Mouse (Mus musculus): ENCODE results near the gene Polr3c. TPM values are rescaled to one million over a fixed set of nuclear protein-coding genes. Genes with fewer than 3 reads are reported as not detected.
"Not testable (repeated sequence)": the region's sequence is repeated elsewhere in the genome, so short reads cannot be mapped to it uniquely, and the experiment has no call there.

The Polr3c gene
- polyA plus RNA-seq, 1 experiment, result 42.9 TPM

- H3K27ac ChIP-seq (ENCODE audit: insufficient read depth, low read length), result no peak overlapping the region
- no peak for DNase-seq
- H3K4me3 ChIP-seq (replicated peaks; ENCODE audit: insufficient read depth, low read depth, low read length), result no peak overlapping the region
- H3K27me3 ChIP-seq (ENCODE audit: control insufficient read depth, insufficient read depth, low read length), result no peaks in the 10 kb centered on the region
- TF ChIP-seq CTCF (IDR thresholded peaks at IDR 0.05; ENCODE audit: borderline replicate concordance, insufficient read depth, low read depth, low read length) (no peak), POLR2A (IDR thresholded peaks at IDR 0.05; ENCODE audit: borderline replicate concordance, insufficient read depth, low read length) (no peak)
- no peaks in the 10 kb centered on the region for H3K4me1 ChIP-seq (ENCODE audit: control insufficient read depth, insufficient read depth, low read length)
- WGBS, result 77% methylated on average over 1 of the region's 1 CpGs
Observed at GRCm38 (mm10) chr3:96746829-96747228, 19.4 kb upstream of the Polr3c start.

GRCm38 (mm10) chr3:96744348-96744747 is 16.9 kb upstream of the Polr3c start:
- H3K4me3 ChIP-seq (replicated peaks; ENCODE audit: insufficient read depth, low read depth, low read length), result no peak overlapping the region
- no peaks in the 10 kb centered on the region for H3K27me3 ChIP-seq (ENCODE audit: control insufficient read depth, insufficient read depth, low read length)
- no peak overlapping the region for H3K27ac ChIP-seq (ENCODE audit: insufficient read depth, low read length)
- TF ChIP-seq CTCF (IDR thresholded peaks at IDR 0.05; ENCODE audit: borderline replicate concordance, insufficient read depth, low read depth, low read length) (no peak), POLR2A (IDR thresholded peaks at IDR 0.05; ENCODE audit: borderline replicate concordance, insufficient read depth, low read length) (no peak)
- peaks cover 4% of the 10 kb centered on the region; the same call in 1 of the 2 replicates for H3K4me1 ChIP-seq (ENCODE audit: control insufficient read depth, insufficient read depth, low read length)
- 96% methylated on average over 3 of the region's 3 CpGs for WGBS
- no peak for DNase-seq

GRCm38 (mm10) chr3:96740279-96740678 is 12.9 kb upstream of the Polr3c start:
- not testable (repeated sequence) for H3K27ac ChIP-seq (ENCODE audit: insufficient read depth, low read length); DNase-seq; H3K4me3 ChIP-seq (replicated peaks; ENCODE audit: insufficient read depth, low read depth, low read length); H3K27me3 ChIP-seq (ENCODE audit: control insufficient read depth, insufficient read depth, low read length)
- H3K4me1 ChIP-seq (ENCODE audit: control insufficient read depth, insufficient read depth, low read length), result peaks cover 13% of the 10 kb centered on the region; the same call in 1 of the 2 replicates

- no peaks in the 10 kb centered on the region for H3K27me3 ChIP-seq (ENCODE audit: control insufficient read depth, insufficient read depth, low read length)
- no peak for DNase-seq
- H3K4me3 ChIP-seq (replicated peaks; ENCODE audit: insufficient read depth, low read depth, low read length), result no peak overlapping the region
- no peak for TF ChIP-seq POLR2A (IDR thresholded peaks at IDR 0.05; ENCODE audit: borderline replicate concordance, insufficient read depth, low read length)
- TF ChIP-seq CTCF (IDR thresholded peaks at IDR 0.05; ENCODE audit: borderline replicate concordance, insufficient read depth, low read depth, low read length), result no peak
- H3K4me1 ChIP-seq (ENCODE audit: control insufficient read depth, insufficient read depth, low read length), result peaks cover 13% of the 10 kb centered on the region; the same call in 1 of the 2 replicates
- 49% methylated on average over 1 of the region's 1 CpGs for WGBS
- H3K27ac ChIP-seq (ENCODE audit: insufficient read depth, low read length), result no peak overlapping the region
Observed at GRCm38 (mm10) chr3:96737995-96738394, 10.6 kb upstream of the Polr3c start.

- TF ChIP-seq POLR2A (IDR thresholded peaks at IDR 0.05; ENCODE audit: borderline replicate concordance, insufficient read depth, low read length) (no peak), CTCF (IDR thresholded peaks at IDR 0.05; ENCODE audit: borderline replicate concordance, insufficient read depth, low read depth, low read length) (no peak)
- Histone ChIP-seq H3K4me1 (ENCODE audit: control insufficient read depth, insufficient read depth, low read length) (peaks cover 13% of the 10 kb centered on the region; the same call in 1 of the 2 replicates), H3K27me3 (ENCODE audit: control insufficient read depth, insufficient read depth, low read length) (no peaks in the 10 kb centered on the region), H3K27ac (ENCODE audit: insufficient read depth, low read length) (no peak overlapping the region), H3K4me3 (replicated peaks; ENCODE audit: insufficient read depth, low read depth, low read length) (no peak overlapping the region)
- no peak for DNase-seq
- WGBS, result 3% methylated on average over 1 of the region's 1 CpGs
Observed at GRCm38 (mm10) chr3:96737013-96737740, 9.7 kb upstream of the Polr3c start.

GRCm38 (mm10) chr3:96735200-96735599 is 7.8 kb upstream of the Polr3c start:
- 79% methylated on average over 2 of the region's 2 CpGs for WGBS
- TF ChIP-seq CTCF (IDR thresholded peaks at IDR 0.05; ENCODE audit: borderline replicate concordance, insufficient read depth, low read depth, low read length), result no peak
- TF ChIP-seq POLR2A (IDR thresholded peaks at IDR 0.05; ENCODE audit: borderline replicate concordance, insufficient read depth, low read length), result no peak
- DNase-seq, result no peak
- H3K4me1 ChIP-seq (ENCODE audit: control insufficient read depth, insufficient read depth, low read length), result peaks cover 14% of the 10 kb centered on the region; the same call in 1 of the 2 replicates
- H3K4me3 ChIP-seq (replicated peaks; ENCODE audit: insufficient read depth, low read depth, low read length), result no peak overlapping the region
- H3K27me3 ChIP-seq (ENCODE audit: control insufficient read depth, insufficient read depth, low read length), result no peaks in the 10 kb centered on the region
- H3K27ac ChIP-seq (ENCODE audit: insufficient read depth, low read length), result no peak overlapping the region

- Histone ChIP-seq H3K27me3 (ENCODE audit: control insufficient read depth, insufficient read depth, low read length) (no peaks in the 10 kb centered on the region), H3K4me3 (replicated peaks; ENCODE audit: insufficient read depth, low read depth, low read length) (no peak overlapping the region), H3K4me1 (ENCODE audit: control insufficient read depth, insufficient read depth, low read length) (peaks cover 22% of the 10 kb centered on the region; the same call in 1 of the 2 replicates), H3K27ac (ENCODE audit: insufficient read depth, low read length) (no peak overlapping the region)
- TF ChIP-seq CTCF (IDR thresholded peaks at IDR 0.05; ENCODE audit: borderline replicate concordance, insufficient read depth, low read depth, low read length) (no peak), POLR2A (IDR thresholded peaks at IDR 0.05; ENCODE audit: borderline replicate concordance, insufficient read depth, low read length) (no peak)
- no peak for DNase-seq
- WGBS, result 98% methylated on average over 1 of the region's 1 CpGs
Observed at GRCm38 (mm10) chr3:96733984-96734383, 6.6 kb upstream of the Polr3c start.

GRCm38 (mm10) chr3:96730785-96731184 is 3.4 kb upstream of the Polr3c start:
- Histone ChIP-seq H3K4me3 (replicated peaks; ENCODE audit: insufficient read depth, low read depth, low read length) (no peak overlapping the region), H3K27ac (ENCODE audit: insufficient read depth, low read length) (no peak overlapping the region), H3K27me3 (ENCODE audit: control insufficient read depth, insufficient read depth, low read length) (no peaks in the 10 kb centered on the region), H3K4me1 (ENCODE audit: control insufficient read depth, insufficient read depth, low read length) (peaks cover 13% of the 10 kb centered on the region; the same call in 1 of the 2 replicates)
- no peak for TF ChIP-seq POLR2A (IDR thresholded peaks at IDR 0.05; ENCODE audit: borderline replicate concordance, insufficient read depth, low read length)
- TF ChIP-seq CTCF (IDR thresholded peaks at IDR 0.05; ENCODE audit: borderline replicate concordance, insufficient read depth, low read depth, low read length), result no peak
- no peak for DNase-seq
- WGBS, result 50% methylated on average over 5 of the region's 5 CpGs
